Mouse (Mus musculus) stomach, embryonic 16.5 days (tissue): ENCODE results near the gene Sspn. TPM values are rescaled to one million over a fixed set of nuclear protein-coding genes. Genes with fewer than 3 reads are reported as not detected.

ENCODE experiments used
- ATAC-seq: fragments of 200-750 bp; cut with Nextera tagmentation; 2 replicates; pipeline ENCODE4 v1.8.0; 2017; ENCODE audit warnings: moderate number of reproducible peaks, moderate TSS enrichment; ENCODE audit not compliant: insufficient read depth, low FRiP score
- H3K27ac ChIP-seq: fragments of 300-500 bp; sonication (generic); 2 replicates; pipeline ENCODE4 v1.5.1; 2014; ENCODE audit warnings: low read length
- H3K27me3 ChIP-seq: fragments of 300-500 bp; sonication (generic); 2 replicates; pipeline ENCODE4 v1.6.1; 2014; ENCODE audit warnings: low read length, control low read depth, mixed read lengths; ENCODE audit not compliant: control insufficient read depth, insufficient read depth
- H3K36me3 ChIP-seq: fragments of 300-500 bp; sonication (generic); 2 replicates; pipeline ENCODE4 v1.6.1; 2014; ENCODE audit warnings: low read length; ENCODE audit not compliant: control insufficient read depth, insufficient read depth
- H3K4me1 ChIP-seq: fragments of 300-500 bp; sonication (generic); 2 replicates; pipeline ENCODE4 v1.6.1; 2014; ENCODE audit warnings: low read length, control low read depth, mixed read lengths; ENCODE audit not compliant: control insufficient read depth, insufficient read depth
- H3K4me2 ChIP-seq: fragments of 300-500 bp; sonication (generic); 2 replicates; pipeline ENCODE4 v1.6.1; 2014; ENCODE audit warnings: low read depth, low read length, mixed read lengths
- H3K4me3 ChIP-seq: fragments of 300-500 bp; sonication (generic); replicated peaks from 2 replicates; pipeline ENCODE4 v1.5.1; 2014; ENCODE audit warnings: mild to moderate bottlenecking, low read length
- H3K9ac ChIP-seq: fragments of 300-500 bp; sonication (generic); 2 replicates; pipeline ENCODE4 v1.6.1; 2014; ENCODE audit warnings: low read length
- H3K9me3 ChIP-seq: fragments of 300-500 bp; sonication (generic); replicated peaks from 2 replicates; pipeline ENCODE4 v1.6.1; 2016; ENCODE audit warnings: low read length, control low read depth; ENCODE audit not compliant: control insufficient read depth
- WGBS: fragments of 180-500 bp; shearing (Covaris S2); extraction: QIAGEN DNeasy Blood & Tissue Kit; methylation state at CpG from one replicate; pipeline ENCODE4 v1.1.7; 2014; 5-methylcytosine and 5-hydroxymethylcytosine counted together
- polyA plus RNA-seq: library from polyadenylated mRNA; unstranded; fragments of >200 nt; fragmentation: Nextera tagmentation; extraction: Ambion mirVana; gene quantifications from 2 replicates; pipeline ENCODE4 v1.2.1, GENCODE M21; 2015

The Sspn gene
- polyA plus RNA-seq, 1 experiment from 2014 or later = 17.5 TPM

- Histone ChIP-seq H3K9me3 (no peaks in the 10 kb centered on the region), H3K4me3 (no peak overlapping the region), H3K9ac (no peak overlapping the region), H3K27me3 (no peaks in the 10 kb centered on the region), H3K27ac (no peak overlapping the region), H3K4me2 (no peak overlapping the region), H3K36me3 (no peaks in the 10 kb centered on the region), H3K4me1 (0 out of 2 replicates have a peak, but pooled peaks cover 11% of the 10 kb centered on the region)
- WGBS = 75% methylated on average over 3 of the region's 3 CpGs
- ATAC-seq = no peak
Measured at GRCm38 (mm10) chr6:146004174-146004601, 72.7 kb downstream of the Sspn start.

- no peaks in the 10 kb centered on the region for H3K9me3 ChIP-seq
- no peaks in the 10 kb centered on the region for H3K27me3 ChIP-seq
- H3K27ac ChIP-seq = no peak overlapping the region
- H3K4me1 ChIP-seq = peaks cover 16% of the 10 kb centered on the region; the same call in 1 of the 2 replicates
- no peak overlapping the region for H3K4me2 ChIP-seq
- H3K9ac ChIP-seq = no peak overlapping the region
- ATAC-seq = no peak
- no peaks in the 10 kb centered on the region for H3K36me3 ChIP-seq
- 81% methylated on average over 11 of the region's 11 CpGs for WGBS
- H3K4me3 ChIP-seq = no peak overlapping the region
Measured at GRCm38 (mm10) chr6:146005129-146005886, 73.9 kb downstream of the Sspn start.

GRCm38 (mm10) chr6:146005935-146006564 lies 74.6 kb downstream of the Sspn start:
- 47% methylated on average over 3 of the region's 3 CpGs for WGBS
- H3K4me1 ChIP-seq = peaks cover 17% of the 10 kb centered on the region; the same call in 1 of the 2 replicates
- no peak overlapping the region for H3K4me3 ChIP-seq
- H3K4me2 ChIP-seq = no peak overlapping the region
- no peak for ATAC-seq
- no peaks in the 10 kb centered on the region for H3K9me3 ChIP-seq
- no peak overlapping the region for H3K27ac ChIP-seq
- no peak overlapping the region for H3K9ac ChIP-seq
- H3K36me3 ChIP-seq = no peaks in the 10 kb centered on the region
- H3K27me3 ChIP-seq = no peaks in the 10 kb centered on the region

GRCm38 (mm10) chr6:146006753-146007152 lies 75.3 kb downstream of the Sspn start:
- WGBS = 84% methylated on average over 3 of the region's 3 CpGs
- H3K27me3 ChIP-seq = no peaks in the 10 kb centered on the region
- no peak for ATAC-seq

GRCm38 (mm10) chr6:146008450-146008981 lies 77.1 kb downstream of the Sspn start:
- Histone ChIP-seq H3K4me1 (peaks cover 17% of the 10 kb centered on the region; the same call in 1 of the 2 replicates), H3K9me3 (no peaks in the 10 kb centered on the region), H3K4me3 (no peak overlapping the region), H3K9ac (no peak overlapping the region), H3K4me2 (no peak overlapping the region), H3K27me3 (no peaks in the 10 kb centered on the region), H3K27ac (no peak overlapping the region), H3K36me3 (no peaks in the 10 kb centered on the region)
- ATAC-seq = 0 out of 2 replicates have a peak, but pooled peaks have one; percentile 38
- WGBS = 34% methylated on average over 5 of the region's 5 CpGs

More at GRCm38 (mm10) chr6:146006753-146007152, 75.3 kb downstream of the Sspn start:
- Histone ChIP-seq H3K4me1 (peaks cover 17% of the 10 kb centered on the region; the same call in 1 of the 2 replicates), H3K27ac (no peak overlapping the region), H3K4me2 (no peak overlapping the region), H3K9ac (no peak overlapping the region), H3K36me3 (no peaks in the 10 kb centered on the region), H3K4me3 (no peak overlapping the region), H3K9me3 (no peaks in the 10 kb centered on the region)

GRCm38 (mm10) chr6:146009163-146009915 lies 77.9 kb downstream of the Sspn start:
- no peak overlapping the region for H3K4me2 ChIP-seq
- WGBS = 87% methylated on average over 10 of the region's 10 CpGs
- H3K4me3 ChIP-seq = no peak overlapping the region
- no peaks in the 10 kb centered on the region for H3K9me3 ChIP-seq
- H3K27me3 ChIP-seq = no peaks in the 10 kb centered on the region
- no peaks in the 10 kb centered on the region for H3K36me3 ChIP-seq
- peaks cover 17% of the 10 kb centered on the region; the same call in 1 of the 2 replicates for H3K4me1 ChIP-seq
- no peak overlapping the region for H3K9ac ChIP-seq
- ATAC-seq = no peak
- H3K27ac ChIP-seq = no peak overlapping the region

GRCm38 (mm10) chr6:146010093-146010764 lies 78.8 kb downstream of the Sspn start:
- Histone ChIP-seq H3K4me3 (no peak overlapping the region), H3K27me3 (no peaks in the 10 kb centered on the region), H3K4me2 (no peak overlapping the region), H3K36me3 (no peaks in the 10 kb centered on the region), H3K9ac (0 out of 2 replicates have a peak overlapping the region, but pooled peaks have one; percentile 22), H3K27ac (no peak overlapping the region), H3K9me3 (no peaks in the 10 kb centered on the region), H3K4me1 (peaks cover 17% of the 10 kb centered on the region; the same call in 1 of the 2 replicates)
- ATAC-seq = 0 out of 2 replicates have a peak, but pooled peaks have one; percentile 34
- 63% methylated on average over 12 of the region's 12 CpGs for WGBS

- WGBS = 92% methylated on average over 3 of the region's 3 CpGs
- no peaks in the 10 kb centered on the region for H3K9me3 ChIP-seq
Measured at GRCm38 (mm10) chr6:146014312-146014711, 82.9 kb downstream of the Sspn start.

More at GRCm38 (mm10) chr6:146014312-146014711, 82.9 kb downstream of the Sspn start:
- no peak for ATAC-seq
- Histone ChIP-seq H3K27ac (no peak overlapping the region), H3K9ac (no peak overlapping the region), H3K4me3 (no peak overlapping the region), H3K4me1 (peaks cover 6% of the 10 kb centered on the region; the same call in 1 of the 2 replicates), H3K27me3 (no peaks in the 10 kb centered on the region), H3K36me3 (no peaks in the 10 kb centered on the region), H3K4me2 (no peak overlapping the region)
